Mouse (Mus musculus) bone marrow macrophage, adult 2 months (primary cell): ENCODE data around the gene Iqcb1.

Experiments
- CTCF ChIP-seq: IDR thresholded peaks from 2 replicates; pipeline ENCODE4 v1.5.1; 2012; ENCODE audit warnings: low read depth, mild to moderate bottlenecking, low read length, moderate library complexity
- POLR2A ChIP-seq: IDR thresholded peaks from 2 replicates; pipeline ENCODE4 v1.6.1; 2012; ENCODE audit warnings: mild to moderate bottlenecking, low read depth, low read length, borderline replicate concordance

DNA sequence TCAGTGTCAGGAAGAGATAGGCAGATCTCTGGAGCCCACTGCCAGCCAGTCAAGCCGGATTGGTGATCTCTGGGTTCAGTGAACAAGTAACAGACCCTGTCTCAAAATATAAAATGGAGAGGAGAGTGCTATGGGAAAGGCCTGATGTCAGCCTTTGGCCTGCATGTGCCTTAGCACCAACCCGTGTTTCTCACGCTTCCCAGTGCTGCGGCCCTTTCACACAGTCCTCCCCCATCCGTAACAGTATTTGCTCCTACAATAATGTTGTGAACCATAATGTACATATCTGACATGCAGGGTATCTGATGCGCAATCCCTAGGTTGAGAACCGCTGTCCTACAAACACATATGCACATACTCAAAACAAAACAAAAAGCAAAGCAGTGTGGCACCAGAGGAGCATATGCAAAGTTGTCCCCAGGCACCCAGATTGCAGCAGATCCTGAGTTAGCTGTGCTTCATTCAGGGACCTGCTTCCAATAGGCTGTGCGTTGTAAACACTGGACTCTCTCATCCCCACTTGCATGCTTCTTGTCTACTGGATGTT, 93.0 kb downstream of the Iqcb1 start:
- TF ChIP-seq CTCF (no peak), POLR2A (no peak)
